Comparison of ENCODE assay signal across 12 mouse cellular contexts in genomic region chr11:43575061-43575375, GRCm38 (mm10). TPM values are rescaled to one million over a fixed set of nuclear protein-coding genes. Genes with fewer than 3 reads are reported as not detected.
DNase-seq lines count a peak whose midpoint lies in the region; ATAC-seq lines count a peak whose summit lies in the region.
"Had no signal": no experiment of that assay in that cellular context is flagged by ENCODE, and none has a peak within 500 bp of the region (broad histone marks: within the 10 kb centered on the region; RNA-seq: fewer than 3 reads in every experiment).

No protein-coding gene starts in this region.

- peak overlapping the region; percentile 43 for H3K4me2 ChIP-seq in heart, embryonic 12.5 days
- H3K4me2 ChIP-seq in forebrain, embryonic 16.5 days (ENCODE audit: low read length): no peak overlapping the region
- 0 out of 2 replicates have a peak overlapping the region, but pooled peaks have one; percentile 1 for H3K4me2 ChIP-seq in limb, embryonic 13.5 days (replicated peaks)

- peaks cover 33% of the 10 kb centered on the region for H3K36me3 ChIP-seq in heart, embryonic 12.5 days
- no peaks in the 10 kb centered on the region for H3K36me3 ChIP-seq in forebrain, embryonic 16.5 days (ENCODE audit: control insufficient read depth, insufficient read depth)
- peaks cover 16% of the 10 kb centered on the region for H3K36me3 ChIP-seq in limb, embryonic 13.5 days

- no peaks in the 10 kb centered on the region for H3K27me3 ChIP-seq in heart, embryonic 12.5 days (replicated peaks)
- H3K27me3 ChIP-seq in forebrain, embryonic 16.5 days (replicated peaks; ENCODE audit: control insufficient read depth, insufficient read depth, low read length): no peaks in the 10 kb centered on the region
- no peaks in the 10 kb centered on the region for H3K27me3 ChIP-seq in limb, embryonic 13.5 days

- ATAC-seq in heart, embryonic 12.5 days (ENCODE audit: insufficient number of reproducible peaks, low FRiP score): peak; percentile 4; the same call in 1 of the 2 replicates
- ATAC-seq in forebrain, embryonic 16.5 days: 0 out of 2 replicates have a peak, but pooled peaks have one; percentile 3
- ATAC-seq in limb, embryonic 13.5 days (ENCODE audit: low FRiP score, low read depth): no peak

- H3K4me3 ChIP-seq in heart, embryonic 12.5 days: no peak overlapping the region
- no peak overlapping the region for H3K4me3 ChIP-seq in forebrain, embryonic 16.5 days (replicated peaks; ENCODE audit: low read length)
- no peak overlapping the region for H3K4me3 ChIP-seq in limb, embryonic 13.5 days

- H3K27ac ChIP-seq in heart, embryonic 12.5 days (ENCODE audit: poor library complexity, severe bottlenecking): peak overlapping the region; percentile 59
- peak overlapping the region; percentile 11; the same call in 1 of the 2 replicates for H3K27ac ChIP-seq in forebrain, embryonic 16.5 days (ENCODE audit: low read length)
- 0 out of 2 replicates have a peak overlapping the region, but pooled peaks have one; percentile 58 for H3K27ac ChIP-seq in limb, embryonic 13.5 days
- H3K27ac ChIP-seq: macrophage had no signal

- H3K4me1 ChIP-seq in heart, embryonic 12.5 days (replicated peaks): peaks cover 50% of the 10 kb centered on the region
- H3K4me1 ChIP-seq in forebrain, embryonic 16.5 days (replicated peaks; ENCODE audit: control insufficient read depth, insufficient read depth, low read length): peaks cover 12% of the 10 kb centered on the region
- peaks cover 12% of the 10 kb centered on the region for H3K4me1 ChIP-seq in limb, embryonic 13.5 days

- WGBS in heart, embryonic 12.5 days: 14% methylated on average over 3 of the region's 3 CpGs
- 15% methylated on average over 3 of the region's 3 CpGs for WGBS in forebrain, embryonic 16.5 days
- 19% methylated on average over 3 of the region's 3 CpGs for WGBS in limb, embryonic 13.5 days

- intact Hi-C loops in heart, postnatal 25 days (cut with DNase I): no loop called here

- no peak for DNase-seq in heart, postnatal 25 days (ENCODE audit: low spot score)
- DNase-seq in 416B (ENCODE audit: low read depth): peak; percentile 89
- no peak for DNase-seq in left cerebral cortex, adult 8-10 months (ENCODE audit: low spot score in 2 of 2)
- no peak for DNase-seq in kidney, adult 18-20 months
- DNase-seq in kidney, adult 9 months: no peak
- DNase-seq: layer of hippocampus, adult 9-11 months had no signal

- no peaks in the 10 kb centered on the region for H3K9me3 ChIP-seq in heart, embryonic 12.5 days (replicated peaks)
- no peaks in the 10 kb centered on the region for H3K9me3 ChIP-seq in forebrain, embryonic 16.5 days (ENCODE audit: control insufficient read depth, low read length)
- H3K9me3 ChIP-seq in limb, embryonic 13.5 days: no peaks in the 10 kb centered on the region

- peak overlapping the region; percentile 49 for H3K9ac ChIP-seq in heart, embryonic 12.5 days
- no peak overlapping the region; the same call in 1 of the 2 replicates for H3K9ac ChIP-seq in forebrain, embryonic 16.5 days (replicated peaks; ENCODE audit: low read depth, low read length)
- H3K9ac ChIP-seq in limb, embryonic 13.5 days: no peak overlapping the region

RNA-seq across cellular contexts. Expression of gene 4933415A04Rik, which starts 11.8 kb away (rescaled TPM):
- polyA plus RNA-seq in heart, embryonic 12.5 days (2016; fragmentation: Nextera tagmentation; extraction: Ambion mirVana): 4.6 and 5.6 TPM in 2 replicates
- under 1 TPM; 0.49 to 0.67 TPM for total RNA-seq in heart, postnatal 25 days (2021)
- 2.7 and 3.3 TPM in 2 replicates for polyA plus RNA-seq in forebrain, embryonic 16.5 days (2015; fragmentation: Nextera tagmentation; extraction: Ambion mirVana)
- 4.7 and 5.2 TPM in 2 replicates for polyA plus RNA-seq in limb, embryonic 13.5 days (2015; fragmentation: Nextera tagmentation; extraction: Ambion mirVana)
- total RNA-seq in left cerebral cortex, adult 8-10 months (2022): 1 to 10 TPM in 1 of 4 experiments, under 1 TPM in 3; 0.53 to 1.1 (median 0.86) TPM
- polyA plus RNA-seq: macrophage had no signal

RNA-seq across cellular contexts. Expression of gene Fabp6, which starts 26.3 kb away (rescaled TPM):
- not detected in 2 replicates for polyA plus RNA-seq in heart, embryonic 12.5 days (2016; fragmentation: Nextera tagmentation; extraction: Ambion mirVana)
- total RNA-seq in heart, postnatal 25 days (2021): not detected
- not detected in 2 replicates for polyA plus RNA-seq in forebrain, embryonic 16.5 days (2015; fragmentation: Nextera tagmentation; extraction: Ambion mirVana)
- polyA plus RNA-seq in limb, embryonic 13.5 days (2015; fragmentation: Nextera tagmentation; extraction: Ambion mirVana): not detected in 2 replicates
- not detected for total RNA-seq in left cerebral cortex, adult 8-10 months (2022)
- polyA plus RNA-seq: C2C12; frontal cortex, adult 2 months; macrophage had no signal

RNA-seq across cellular contexts. Expression of gene Ccnjl, which starts 46.4 kb away (rescaled TPM):
- polyA plus RNA-seq in heart, embryonic 12.5 days (2016; fragmentation: Nextera tagmentation; extraction: Ambion mirVana): 18.9 and 22.9 TPM in 2 replicates
- 1 to 10 TPM; 2.3 to 3.5 TPM for total RNA-seq in heart, postnatal 25 days (2021)
- 9.5 and 13.5 TPM in 2 replicates for polyA plus RNA-seq in forebrain, embryonic 16.5 days (2015; fragmentation: Nextera tagmentation; extraction: Ambion mirVana)
- 12.9 and 14.4 TPM in 2 replicates for polyA plus RNA-seq in limb, embryonic 13.5 days (2015; fragmentation: Nextera tagmentation; extraction: Ambion mirVana)
- 1 to 10 TPM; 2.8 to 4.0 (median 3.2) TPM for total RNA-seq in left cerebral cortex, adult 8-10 months (2022)
